Mouse (Mus musculus) layer of hippocampus, adult 9-11 months (tissue): ENCODE measurements around the gene Tymp.

ENCODE experiments used
- DNase-seq: peaks from one replicate; pipeline ENCODE4 v3.0.0; 2022

Gene Tymp

GRCm38 (mm10) chr15:89373027-89373761 is 3.6 kb downstream of the Tymp start:
- peak; percentile 88 for DNase-seq

GRCm38 (mm10) chr15:89372536-89372935 is 4.3 kb downstream of the Tymp start:
- no peak for DNase-seq

GRCm38 (mm10) chr15:89372068-89372467 is 4.8 kb downstream of the Tymp start:
- no peak for DNase-seq

GRCm38 (mm10) chr15:89365141-89365551 is 11.7 kb downstream of the Tymp start:
- no peak for DNase-seq

- DNase-seq, result no peak
Observed at GRCm38 (mm10) chr15:89363051-89363450, 13.8 kb downstream of the Tymp start.

- DNase-seq, result no peak
Observed at GRCm38 (mm10) chr15:89358784-89359183, 18.1 kb downstream of the Tymp start.

GRCm38 (mm10) chr15:89356372-89356771 is 20.5 kb downstream of the Tymp start:
- peak; percentile 73 for DNase-seq

GRCm38 (mm10) chr15:89355241-89356187 is 21.3 kb downstream of the Tymp start, which contains the start of the genes Lmf2 and Ncaph2:
TSS of gene Lmf2 (minus strand) at chr15:89355659.
TSS of gene Ncaph2 (plus strand) at chr15:89355719.
- DNase-seq, result peak; percentile 95

GRCm38 (mm10) chr15:89354455-89354854 is 22.4 kb downstream of the Tymp start:
- no peak for DNase-seq

- no peak for DNase-seq
Observed at GRCm38 (mm10) chr15:89353837-89354236, 23.0 kb downstream of the Tymp start.

GRCm38 (mm10) chr15:89352795-89353194 is 24.0 kb downstream of the Tymp start:
- DNase-seq, result no peak

GRCm38 (mm10) chr15:89352054-89352453 is 24.8 kb downstream of the Tymp start:
- DNase-seq, result no peak

- no peak for DNase-seq
Observed at GRCm38 (mm10) chr15:89351302-89351701, 25.5 kb downstream of the Tymp start.

- no peak for DNase-seq
Observed at GRCm38 (mm10) chr15:89350447-89350846, 26.4 kb downstream of the Tymp start.

GRCm38 (mm10) chr15:89343325-89343724 is 33.5 kb downstream of the Tymp start:
- DNase-seq, result no peak

GRCm38 (mm10) chr15:89341678-89342077 is 35.2 kb downstream of the Tymp start:
- DNase-seq, result no peak

GRCm38 (mm10) chr15:89340136-89340535 is 36.7 kb downstream of the Tymp start:
- no peak for DNase-seq

GRCm38 (mm10) chr15:89339696-89340095 is 37.1 kb downstream of the Tymp start:
- DNase-seq, result no peak

- no peak for DNase-seq
Observed at GRCm38 (mm10) chr15:89336422-89336821, 40.4 kb downstream of the Tymp start.

GRCm38 (mm10) chr15:89334774-89335537 is 41.9 kb downstream of the Tymp start:
- DNase-seq, result no peak

- DNase-seq, result no peak
Observed at GRCm38 (mm10) chr15:89334271-89334670, 42.6 kb downstream of the Tymp start, which contains the start of gene Miox. TSS of gene Miox (plus strand) at chr15:89334398.

GRCm38 (mm10) chr15:89326441-89326840 is 50.4 kb downstream of the Tymp start:
- no peak for DNase-seq

GRCm38 (mm10) chr15:89323656-89324055 is 53.2 kb downstream of the Tymp start:
- DNase-seq, result no peak
